Mouse (Mus musculus) hindbrain, embryonic 12.5 days (tissue): ENCODE measurements around the gene Vmn2r2. TPM values are rescaled to one million over a fixed set of nuclear protein-coding genes. Genes with fewer than 3 reads are reported as not detected.

Experiments
- ATAC-seq: fragments of 200-750 bp; cut with Nextera tagmentation; 2 replicates; pipeline ENCODE4 v1.8.0; 2017; ENCODE audit warnings: moderate TSS enrichment; ENCODE audit not compliant: low FRiP score
- H3K27ac ChIP-seq: fragments of 300-500 bp; sonication (generic); 2 replicates; pipeline ENCODE4 v1.5.1; 2016; ENCODE audit warnings: mild to moderate bottlenecking
- H3K27me3 ChIP-seq: fragments of 300-500 bp; sonication (generic); 2 replicates; pipeline ENCODE4 v1.6.1; 2016; ENCODE audit warnings: mild to moderate bottlenecking
- H3K36me3 ChIP-seq: fragments of 300-500 bp; sonication (generic); 2 replicates; pipeline ENCODE4 v1.6.1; 2016; ENCODE audit warnings: mild to moderate bottlenecking
- H3K4me1 ChIP-seq: fragments of 300-500 bp; sonication (generic); 2 replicates; pipeline ENCODE4 v1.6.1; 2016
- H3K4me2 ChIP-seq: fragments of 300-500 bp; sonication (generic); replicated peaks from 2 replicates; pipeline ENCODE4 v1.6.1; 2016; ENCODE audit warnings: mild to moderate bottlenecking
- H3K4me3 ChIP-seq: fragments of 300-500 bp; sonication (generic); 2 replicates; pipeline ENCODE4 v1.5.1; 2016; ENCODE audit warnings: mild to moderate bottlenecking
- H3K9ac ChIP-seq: fragments of 300-500 bp; sonication (generic); 2 replicates; pipeline ENCODE4 v1.6.1; 2016; ENCODE audit warnings: mild to moderate bottlenecking, moderate library complexity
- H3K9me3 ChIP-seq: fragments of 300-500 bp; sonication (generic); replicated peaks from 2 replicates; pipeline ENCODE4 v1.6.1; 2016; ENCODE audit warnings: mild to moderate bottlenecking
- WGBS: fragments of 180-500 bp; shearing (Covaris S2); methylation state at CpG from one replicate; pipeline ENCODE4 v1.1.7; 2016; 5-methylcytosine and 5-hydroxymethylcytosine counted together
- polyA plus RNA-seq: library from polyadenylated mRNA; unstranded; fragments of >200 nt; fragmentation: Nextera tagmentation; extraction: Ambion mirVana; gene quantifications from 2 replicates; pipeline ENCODE4 v1.2.1, GENCODE M21; 2016

The Vmn2r2 gene
- polyA plus RNA-seq, result 0.05 TPM in 1 of 2 replicates, not detected in the other

GRCm38 (mm10) chr3:64141878-64142508 is at the start of gene Vmn2r2:
Vmn2r2 (minus strand) TSS chr3:64141928.
- no peak within 1 kb of the TSS for H3K4me2 ChIP-seq
- H3K4me1 ChIP-seq, result no peaks in the 10 kb centered on the region
- H3K36me3 ChIP-seq, result no peaks in the 10 kb centered on the region
- H3K4me3 ChIP-seq, result no peak within 1 kb of the TSS
- no peaks in the 10 kb centered on the region for H3K9me3 ChIP-seq
- no peaks in the 10 kb centered on the region for H3K27me3 ChIP-seq
- H3K9ac ChIP-seq, result no peak within 1 kb of the TSS
- 86% methylated on average over 2 of the region's 2 CpGs for WGBS
- ATAC-seq, result no peak
- no peak within 1 kb of the TSS for H3K27ac ChIP-seq

GRCm38 (mm10) chr3:64113352-64114046 is 28.2 kb downstream of the Vmn2r2 start:
- ATAC-seq, result peak; percentile 23; the same call in 1 of the 2 replicates
- no peaks in the 10 kb centered on the region for H3K36me3 ChIP-seq
- no peaks in the 10 kb centered on the region for H3K27me3 ChIP-seq
- no peaks in the 10 kb centered on the region for H3K4me1 ChIP-seq
- H3K9me3 ChIP-seq, result no peaks in the 10 kb centered on the region
- no peak overlapping the region for H3K4me2 ChIP-seq
- no peak overlapping the region for H3K9ac ChIP-seq
- WGBS, result 85% methylated on average over 11 of the region's 11 CpGs
- H3K27ac ChIP-seq, result no peak overlapping the region
- no peak overlapping the region for H3K4me3 ChIP-seq

GRCm38 (mm10) chr3:64112707-64113106 is 29.0 kb downstream of the Vmn2r2 start:
- no peaks in the 10 kb centered on the region for H3K9me3 ChIP-seq
- H3K9ac ChIP-seq, result no peak overlapping the region
- no peaks in the 10 kb centered on the region for H3K27me3 ChIP-seq
- H3K4me2 ChIP-seq, result no peak overlapping the region
- WGBS, result 75% methylated on average over 1 of the region's 1 CpGs
- no peaks in the 10 kb centered on the region for H3K36me3 ChIP-seq
- H3K4me3 ChIP-seq, result no peak overlapping the region
- H3K27ac ChIP-seq, result no peak overlapping the region
- peak; percentile 73 for ATAC-seq
- H3K4me1 ChIP-seq, result no peaks in the 10 kb centered on the region

GRCm38 (mm10) chr3:64081247-64081646 is 60.5 kb downstream of the Vmn2r2 start, which contains the start of gene Vmn2r1:
Vmn2r1 (plus strand) TSS chr3:64081547.
- H3K36me3 ChIP-seq, result no peaks in the 10 kb centered on the region
- H3K9me3 ChIP-seq, result no peaks in the 10 kb centered on the region
- WGBS, result 81% methylated on average over 4 of the region's 4 CpGs
- no peaks in the 10 kb centered on the region for H3K4me1 ChIP-seq
- no peak within 1 kb of the TSS for H3K9ac ChIP-seq
- no peak within 1 kb of the TSS for H3K4me2 ChIP-seq
- no peak for ATAC-seq
- H3K27me3 ChIP-seq, result no peaks in the 10 kb centered on the region
- no peak within 1 kb of the TSS for H3K27ac ChIP-seq
- no peak within 1 kb of the TSS for H3K4me3 ChIP-seq

Other genes with a start within 250 kb of the Vmn2r2 start
- 25.2 and 25.5 TPM in 2 replicates for gene Plch1, start 242.5 kb downstream of the Vmn2r2 start, polyA plus RNA-seq
- 4.3 and 4.8 TPM in 2 replicates for gene E130311K13Rik, start 212.5 kb downstream of the Vmn2r2 start, polyA plus RNA-seq
- gene Slc33a1, start 177.2 kb downstream of the Vmn2r2 start, polyA plus RNA-seq, result 14.4 and 15.3 TPM in 2 replicates
- 52.6 and 54.7 TPM in 2 replicates for gene Gmps, start 165.8 kb downstream of the Vmn2r2 start, polyA plus RNA-seq
- 0.05 and 0.08 TPM in 2 replicates for gene Vmn2r1, start 60.4 kb downstream of the Vmn2r2 start, polyA plus RNA-seq
- gene Vmn2r3, start 147.8 kb upstream of the Vmn2r2 start, polyA plus RNA-seq, result not detected in 2 replicates